Mouse (Mus musculus) heart, postnatal 10 days (tissue): ENCODE data around the gene Hspd1. TPM values are rescaled to one million over a fixed set of nuclear protein-coding genes. Genes with fewer than 3 reads are reported as not detected.
"Not testable (repeated sequence)": the region's sequence is repeated elsewhere in the genome, so short reads cannot be mapped to it uniquely, and the experiment has no call there.

Source experiments
- DNase-seq, 2 experiments: peaks; one replicate each; pipeline ENCODE4 v3.0.0; 2021
- intact Hi-C: fragments of 180-260 bp; cut with DNase I; formaldehyde crosslinking; loops from one replicate; pipeline ENCODE4 v1.15.1; 2025
- total RNA-seq, 2 experiments: library from RNA; stranded (reverse); gene quantifications; 2 replicates each; pipeline ENCODE4 v1.2.3; 2021

Gene Hspd1
- total RNA-seq, 2 experiments from 2014 or later: 352 to 382 TPM

GRCm38 (mm10) chr1:55088611-55089497, 811 bp upstream of the Hspd1 start:
- DNase-seq: no peak
- intact Hi-C loops: loop anchor here (5.0 kb wide), 2 partner anchors 138 to 293 kb away; partner anchors contain the start of gene Rftn2

DNA sequence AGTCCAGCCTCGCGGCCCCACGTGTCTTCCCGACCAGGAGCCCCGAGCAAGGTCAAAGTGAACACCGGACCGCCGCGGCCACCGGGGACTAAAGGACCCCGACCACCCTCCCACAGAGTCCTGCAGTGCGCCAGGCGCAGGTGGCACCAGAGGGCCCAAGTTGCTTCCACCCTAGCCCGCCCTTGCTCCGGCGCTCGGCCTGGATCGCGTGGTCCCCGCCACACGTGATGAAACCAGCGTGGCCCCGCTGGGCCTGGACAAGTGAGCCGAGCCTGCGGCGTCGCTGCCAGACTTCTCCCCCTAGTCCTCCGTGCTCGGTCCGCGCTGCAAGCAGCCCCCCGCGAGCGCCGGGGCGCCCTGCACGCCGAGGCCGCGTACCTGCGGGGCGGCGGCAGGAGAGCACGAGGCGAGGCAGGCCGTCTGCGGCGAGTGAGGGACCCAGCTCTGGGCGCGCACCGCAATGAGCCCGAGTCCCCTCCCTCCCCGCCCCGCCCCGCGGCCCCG, 590 bp downstream of the Hspd1 start:
- DNase-seq: peak; percentile 78 to 83
- intact Hi-C loops: loop anchor here (1.0 to 5.0 kb wide), 5 partner anchors 35 to 295 kb away; partner anchors contain the start of genes Coq10b, Mob4, Rftn2 and Sf3b1

GRCm38 (mm10) chr1:55086868-55087400, 1.1 kb downstream of the Hspd1 start:
- intact Hi-C loops: loop anchor here (1.0 to 5.0 kb wide), 5 partner anchors 34 to 295 kb away; partner anchors contain the start of genes Coq10b, Mob4, Rftn2 and Sf3b1
- peak in 1 of 2 experiments; percentile 31 for DNase-seq

- intact Hi-C loops: loop anchor here (2.0 to 5.0 kb wide), 4 partner anchors 33 to 296 kb away; partner anchors contain the start of genes Coq10b, Mob4 and Rftn2
- no peak for DNase-seq
Measured at GRCm38 (mm10) chr1:55085781-55086366, 2.2 kb downstream of the Hspd1 start.

GRCm38 (mm10) chr1:55082106-55082505, 5.9 kb downstream of the Hspd1 start:
- intact Hi-C loops: loop anchor here (5.0 kb wide), 1 partner anchor 90 kb away; no protein-coding TSS in a partner anchor
- no peak for DNase-seq

DNA sequence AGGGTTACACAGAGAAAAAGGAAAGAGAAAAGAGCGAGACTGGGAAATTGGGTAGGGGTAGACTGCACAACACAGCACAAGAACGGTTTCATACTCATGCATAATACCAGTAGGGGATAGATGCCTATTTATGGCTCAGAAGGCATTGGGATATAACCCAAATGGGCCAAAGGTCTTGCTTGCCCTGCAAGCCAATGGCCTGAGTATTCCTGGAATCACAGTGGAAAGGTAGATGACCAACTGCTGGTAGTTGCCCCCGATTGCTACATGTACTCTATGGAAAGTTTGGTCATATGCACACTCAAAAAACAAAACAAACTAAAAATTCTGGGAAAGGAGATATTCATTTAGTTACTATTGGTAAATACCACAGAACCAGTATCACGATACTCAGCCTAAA, 8.4 kb downstream of the Hspd1 start:
- intact Hi-C loops: loop anchor here (5.0 kb wide), 1 partner anchor 87 kb away; no protein-coding TSS in a partner anchor
- peak; percentile 66 to 70 for DNase-seq

DNA sequence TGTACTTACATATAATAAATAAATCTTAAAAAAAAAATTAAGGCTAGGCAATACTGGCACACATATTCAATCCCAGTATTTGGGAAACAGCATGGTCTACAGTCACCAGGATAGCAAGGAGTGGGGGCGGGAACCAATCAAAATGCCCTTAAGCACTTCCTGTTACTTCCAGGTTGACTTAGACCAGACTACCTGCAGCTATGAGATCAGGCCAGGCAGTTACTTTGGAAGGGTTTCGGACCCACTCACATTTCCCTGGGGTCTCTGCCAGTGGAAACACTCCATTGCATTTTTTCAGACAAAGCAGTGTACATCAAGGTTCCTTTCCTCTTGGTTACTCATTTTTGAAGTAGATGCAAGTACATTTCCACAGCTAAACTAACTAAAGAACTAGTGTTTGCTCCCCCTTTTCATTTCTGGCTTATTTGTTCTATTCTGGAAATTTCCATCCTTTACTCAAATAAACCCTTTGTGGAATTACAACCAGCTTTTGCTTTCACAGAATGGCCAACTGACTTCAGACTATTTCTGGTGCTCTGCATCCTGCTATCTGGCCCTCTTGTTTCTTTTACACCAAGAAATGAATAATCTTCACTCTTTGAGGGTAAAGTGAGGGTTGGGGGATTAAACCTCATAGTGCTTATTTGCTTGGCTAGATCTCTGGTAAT, 11.1 kb downstream of the Hspd1 start:
- intact Hi-C loops: no loop called here
- no peak for DNase-seq

DNA sequence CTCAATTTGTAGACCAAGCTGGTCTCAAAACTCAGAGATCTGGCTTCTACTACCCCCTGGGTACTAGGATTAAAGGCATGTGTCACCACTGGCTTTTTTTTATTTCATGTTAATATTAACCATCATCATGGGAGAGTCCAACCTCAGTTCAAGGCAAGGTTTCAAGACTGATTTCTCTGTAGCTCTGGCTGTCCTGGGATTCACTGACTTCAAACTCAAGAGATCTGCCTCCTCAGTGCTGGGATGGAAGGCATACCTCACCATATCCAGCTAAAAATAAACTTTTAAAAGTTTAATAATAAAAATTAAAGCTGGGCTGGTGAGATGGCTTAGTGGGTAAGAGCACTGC, 11.7 kb downstream of the Hspd1 start:
- intact Hi-C loops: no loop called here
- DNase-seq: no peak

GRCm38 (mm10) chr1:55075652-55076394, 12.2 kb downstream of the Hspd1 start:
- intact Hi-C loops: no loop called here
- DNase-seq: no peak

DNA sequence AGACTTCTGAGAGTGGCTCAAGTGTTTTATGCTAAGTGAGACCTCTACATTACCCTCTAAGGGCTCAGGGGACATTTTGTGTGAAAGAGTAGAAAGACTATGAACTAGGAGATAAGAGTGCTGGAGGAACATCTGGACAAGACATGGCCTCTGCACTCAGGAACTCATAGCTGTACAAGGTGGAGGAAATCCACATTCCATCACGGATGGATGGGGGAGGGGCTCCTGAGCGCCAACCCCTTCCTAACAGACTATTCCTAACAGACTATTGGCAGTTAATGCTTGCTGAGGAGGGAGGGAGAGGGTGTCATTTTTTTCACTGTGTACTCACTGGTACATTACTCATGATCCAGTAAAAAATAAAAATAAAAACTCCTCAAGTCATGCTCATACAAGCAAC, 13.3 kb downstream of the Hspd1 start:
- no peak for DNase-seq
- intact Hi-C loops: no loop called here

- intact Hi-C loops, DNase-seq: not testable (repeated sequence)
Measured at GRCm38 (mm10) chr1:55072328-55072727, 15.7 kb downstream of the Hspd1 start.

- no peak for DNase-seq
- intact Hi-C loops: no loop called here
Measured at GRCm38 (mm10) chr1:55061772-55062171, 26.3 kb downstream of the Hspd1 start.

DNA sequence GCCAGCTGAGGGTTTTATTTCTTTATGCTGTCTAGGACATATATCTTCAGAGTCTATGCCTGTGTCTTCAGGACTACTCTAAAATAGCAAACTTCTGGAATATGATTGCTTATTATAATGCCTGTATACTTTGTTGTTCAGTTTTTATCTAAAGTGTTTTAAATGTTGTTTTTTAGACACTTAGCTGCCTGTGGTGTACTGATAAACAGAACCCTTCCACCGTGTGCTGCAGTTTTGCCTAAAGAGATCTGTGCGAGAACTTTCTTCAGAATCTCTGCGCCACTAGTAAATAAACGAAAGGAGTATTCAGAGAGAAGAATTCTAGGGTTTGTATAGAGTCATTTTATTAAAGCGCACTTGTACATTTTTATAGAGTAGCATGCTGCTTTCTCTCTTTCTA, 26.9 kb downstream of the Hspd1 start:
- intact Hi-C loops: no loop called here
- DNase-seq: no peak

DNA sequence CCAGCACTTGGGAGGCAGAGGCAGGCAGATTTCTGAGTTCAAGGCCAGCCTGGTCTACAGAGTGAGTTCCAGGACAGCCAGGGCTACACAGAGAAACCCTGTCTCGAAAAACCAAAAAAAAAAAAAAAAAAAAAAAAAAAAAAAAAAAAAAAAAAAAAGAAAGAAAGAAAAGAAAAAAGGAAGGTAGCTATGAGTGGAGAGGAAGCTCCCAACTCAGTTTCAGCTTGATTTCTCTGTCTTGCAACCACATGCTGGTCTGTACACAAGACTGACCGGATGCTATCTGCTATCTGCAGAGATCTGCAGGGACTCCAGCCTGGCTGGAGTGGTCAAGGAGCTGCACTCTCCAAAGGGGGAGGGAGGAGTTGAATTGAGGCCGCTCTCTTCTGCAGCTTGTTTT, 29.7 kb downstream of the Hspd1 start:
- intact Hi-C loops, DNase-seq: not testable (repeated sequence)

- intact Hi-C loops: no loop called here
- no peak for DNase-seq
Measured at GRCm38 (mm10) chr1:55055322-55056115, 32.5 kb downstream of the Hspd1 start.

GRCm38 (mm10) chr1:55053596-55053995, 34.4 kb downstream of the Hspd1 start:
- no peak for DNase-seq
- intact Hi-C loops: loop anchor here (2.0 kb wide), 1 partner anchor 33 kb away; no protein-coding TSS in a partner anchor

GRCm38 (mm10) chr1:55053005-55053404, 35.0 kb downstream of the Hspd1 start:
- intact Hi-C loops: loop anchor here (2.0 kb wide), 1 partner anchor 34 kb away; no protein-coding TSS in a partner anchor
- peak; percentile 85 to 90 for DNase-seq

DNA sequence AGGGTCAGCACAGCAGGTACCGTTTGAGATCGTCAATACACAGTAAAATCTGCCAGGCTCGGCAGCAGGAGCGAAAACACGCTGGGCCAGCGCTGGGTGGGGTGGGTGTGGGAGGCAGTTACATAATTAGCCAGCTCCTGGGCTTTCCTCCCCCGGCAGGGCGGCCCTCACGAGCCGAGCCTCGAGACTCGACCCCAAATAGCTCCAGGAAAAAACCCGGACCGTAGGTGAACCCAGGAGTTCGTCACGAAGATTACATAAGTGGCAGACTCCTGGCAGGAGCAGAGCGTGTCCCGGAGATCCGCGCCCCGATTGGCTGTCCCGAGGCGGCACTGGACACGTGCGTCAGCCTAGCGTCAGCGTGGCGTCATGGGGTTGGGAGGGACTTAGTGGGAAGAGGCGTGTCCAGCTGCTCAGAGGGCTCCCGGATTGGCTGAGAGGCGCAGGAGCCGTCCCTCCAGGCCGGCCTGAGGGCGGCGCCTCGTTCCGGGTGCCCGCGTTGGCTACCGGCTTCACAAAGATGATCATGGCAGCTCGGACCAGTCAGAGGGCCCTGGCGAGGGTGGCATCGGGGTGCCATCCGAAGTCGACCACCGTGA, 35.6 kb downstream of the Hspd1 start, which contains the start of gene Coq10b:
Coq10b (plus strand) TSS at position 416 of the 599 bp plus-strand sequence.
- intact Hi-C loops: loop anchor here (1.0 to 2.0 kb wide), 2 partner anchors 25 to 34 kb away; partner anchors contain the start of gene Sf3b1
- DNase-seq: peak; percentile 100
